In genomic region chr15:9070353-9070752, GRCm38 (mm10) we compare ENCODE assay signal across 8 mouse cellular contexts. TPM values are rescaled to one million over a fixed set of nuclear protein-coding genes. Genes with fewer than 3 reads are reported as not detected.
DNase-seq lines count a peak whose midpoint lies in the region; ATAC-seq and TF ChIP-seq lines count a peak whose summit lies in the region.

No protein-coding gene starts in this region.

- H3K27me3 ChIP-seq in spleen, adult 2 months (ENCODE audit: control insufficient read depth, insufficient read depth, low read length), result no peaks in the 10 kb centered on the region
- no peaks in the 10 kb centered on the region for H3K27me3 ChIP-seq in limb, embryonic 15.5 days
- no peaks in the 10 kb centered on the region for H3K27me3 ChIP-seq in stomach, embryonic 14.5 days (ENCODE audit: control insufficient read depth, insufficient read depth, low read length)

- no peak for TF ChIP-seq CTCF in spleen, adult 2 months (IDR thresholded peaks at IDR 0.05; ENCODE audit: extremely low read depth, insufficient read depth, insufficient read length, insufficient replicate concordance)

- peak overlapping the region; percentile 67 for H3K4me2 ChIP-seq in limb, embryonic 15.5 days
- peak overlapping the region; percentile 78 for H3K4me2 ChIP-seq in stomach, embryonic 14.5 days (replicated peaks; ENCODE audit: low read depth, low read length)

- peak overlapping the region; percentile 34 for H3K27ac ChIP-seq in spleen, adult 2 months (ENCODE audit: insufficient read depth, low read length)
- H3K27ac ChIP-seq in limb, embryonic 15.5 days, result peak overlapping the region; percentile 84
- H3K27ac ChIP-seq in stomach, embryonic 14.5 days (ENCODE audit: low read length), result peak overlapping the region; percentile 89

- ATAC-seq in CD4-positive, CD25-positive, alpha-beta regulatory T cell, adult 4 months, result no peak
- no peak for ATAC-seq in limb, embryonic 15.5 days (ENCODE audit: insufficient number of reproducible peaks, low FRiP score, low TSS enrichment, low read depth)
- no peak for ATAC-seq in stomach, embryonic 14.5 days (ENCODE audit: insufficient number of reproducible peaks, insufficient read depth, low FRiP score, low read depth)

- TF ChIP-seq POLR2A in spleen, adult 2 months (IDR thresholded peaks at IDR 0.05; ENCODE audit: low read depth, low read length), result no peak

- H3K9me3 ChIP-seq in limb, embryonic 15.5 days, result no peaks in the 10 kb centered on the region
- no peaks in the 10 kb centered on the region for H3K9me3 ChIP-seq in stomach, embryonic 14.5 days (ENCODE audit: control insufficient read depth, low read depth, low read length)

- H3K9ac ChIP-seq in limb, embryonic 15.5 days, result peak overlapping the region; percentile 50
- H3K9ac ChIP-seq in stomach, embryonic 14.5 days (replicated peaks; ENCODE audit: low read depth, low read length), result peak overlapping the region; percentile 41

- no peaks in the 10 kb centered on the region for H3K36me3 ChIP-seq in spleen, adult 2 months (ENCODE audit: control insufficient read depth, insufficient read depth, low read length)
- H3K36me3 ChIP-seq in limb, embryonic 15.5 days, result no peaks in the 10 kb centered on the region
- no peaks in the 10 kb centered on the region for H3K36me3 ChIP-seq in stomach, embryonic 14.5 days (ENCODE audit: control insufficient read depth, insufficient read depth, low read length)

- peak; percentile 7 for DNase-seq in CD4-positive, CD25-positive, alpha-beta regulatory T cell, adult 2 months (ENCODE audit: low read depth, low spot score)
- no peak for DNase-seq in spleen, adult 2 months (ENCODE audit: low read depth in 1 of 2, low spot score in 2 of 2)
- no peak for DNase-seq in spleen, postnatal 14 days (ENCODE audit: low spot score in 2 of 2)
- no peak for DNase-seq in natural killer cell, adult 2 months (ENCODE audit: low spot score in 2 of 2)
- DNase-seq in thymus, postnatal 0 days (ENCODE audit: low spot score), result no peak

- H3K4me3 ChIP-seq in spleen, adult 2 months (ENCODE audit: extremely low read depth, insufficient read depth, insufficient read length), result peak overlapping the region; percentile 73
- peak overlapping the region; percentile 91 for H3K4me3 ChIP-seq in limb, embryonic 15.5 days
- peak overlapping the region; percentile 92 for H3K4me3 ChIP-seq in stomach, embryonic 14.5 days (ENCODE audit: low read depth, low read length)

- 2% methylated on average over 3 of the region's 3 CpGs for WGBS in spleen, adult 2 months
- under 1% methylated on average over 3 of the region's 3 CpGs for WGBS in limb, embryonic 15.5 days
- 2% methylated on average over 3 of the region's 3 CpGs for WGBS in stomach, embryonic 14.5 days

- H3K4me1 ChIP-seq in spleen, adult 2 months (ENCODE audit: control insufficient read depth, insufficient read depth, insufficient read length), result no peaks in the 10 kb centered on the region
- H3K4me1 ChIP-seq in limb, embryonic 15.5 days, result peaks cover 20% of the 10 kb centered on the region
- peaks cover 26% of the 10 kb centered on the region for H3K4me1 ChIP-seq in stomach, embryonic 14.5 days (ENCODE audit: control insufficient read depth, insufficient read depth, low read length)

RNA-seq across cellular contexts. Expression of gene Nadk2, which starts 0.7 kb away (rescaled TPM):
- polyA plus RNA-seq in CD4-positive, CD25-positive, alpha-beta regulatory T cell, adult 4 months (2017; shearing (Covaris generic)), result 1 to 10 TPM; 3.7 to 6.0 TPM
- 11.6 and 12.9 TPM in 2 replicates for polyA plus RNA-seq in spleen, adult 2 months (2012; rRNA removed)
- 16.2 and 19.8 TPM in 2 replicates for polyA plus RNA-seq in limb, embryonic 15.5 days (2015; fragmentation: Nextera tagmentation; extraction: Ambion mirVana)
- polyA plus RNA-seq in stomach, embryonic 14.5 days (2014; fragmentation: Nextera tagmentation; extraction: Ambion mirVana), result 31.8 and 32.1 TPM in 2 replicates
- 15.4 and 17.6 TPM in 2 replicates for polyA plus RNA-seq in thymus, postnatal 0 days (2015; fragmentation: Nextera tagmentation; extraction: Ambion mirVana)

Comparison
In these comparisons a context has a peak if more than half of its experiments do, and no peak if none do; other contexts are left out.
1. H3K27ac ChIP-seq: peak in every context shown above with its lines; median percentile 89 in stomach, embryonic 14.5 days; 84 in limb, embryonic 15.5 days; 34 in spleen, adult 2 months.